Mouse (Mus musculus): ENCODE results near the gene Gorasp2.

- TF ChIP-seq CTCF (IDR thresholded peaks at IDR 0.05; ENCODE audit: control insufficient read depth, insufficient read depth, insufficient replicate concordance, low read depth, low read length) (no peak), POLR2A (IDR thresholded peaks at IDR 0.05; ENCODE audit: control insufficient read depth, low read depth, low read length) (no peak)
Measured at GRCm38 (mm10) chr2:70741901-70742300, 80.5 kb downstream of the Gorasp2 start.

Data from testis, adult 2 months (tissue).